Mouse (Mus musculus) natural killer cell, adult 2 months (primary cell): ENCODE results near the gene Ly6g5c.
"Not testable (repeated sequence)": the region's sequence is repeated elsewhere in the genome, so short reads cannot be mapped to it uniquely, and the experiment has no call there.

ENCODE experiments used
- DNase-seq, 2 experiments: peaks; one replicate each; pipeline ENCODE4 v3.0.0; 2022; ENCODE audit warnings: low spot score in 2 of 2

The Ly6g5c gene

DNA sequence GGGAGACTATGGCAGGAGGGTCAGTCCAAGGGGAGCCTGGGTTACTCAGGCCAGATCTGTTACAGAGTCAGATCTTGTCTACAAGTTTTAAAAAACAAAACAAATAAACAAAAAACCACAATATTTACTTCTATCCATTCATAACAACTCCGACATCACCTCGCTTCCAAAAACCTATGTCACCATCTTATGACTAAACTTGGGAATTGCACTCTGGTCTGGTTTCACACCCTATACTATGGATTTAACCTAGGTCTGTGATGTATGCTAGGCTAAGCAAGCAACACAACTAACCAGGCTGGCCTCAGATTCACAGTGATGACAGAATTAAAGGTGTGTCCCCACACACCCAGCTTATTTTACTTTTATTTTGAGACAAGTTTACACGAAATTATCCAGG is 1.6 kb upstream of the Ly6g5c start:
- DNase-seq = no peak

DNA sequence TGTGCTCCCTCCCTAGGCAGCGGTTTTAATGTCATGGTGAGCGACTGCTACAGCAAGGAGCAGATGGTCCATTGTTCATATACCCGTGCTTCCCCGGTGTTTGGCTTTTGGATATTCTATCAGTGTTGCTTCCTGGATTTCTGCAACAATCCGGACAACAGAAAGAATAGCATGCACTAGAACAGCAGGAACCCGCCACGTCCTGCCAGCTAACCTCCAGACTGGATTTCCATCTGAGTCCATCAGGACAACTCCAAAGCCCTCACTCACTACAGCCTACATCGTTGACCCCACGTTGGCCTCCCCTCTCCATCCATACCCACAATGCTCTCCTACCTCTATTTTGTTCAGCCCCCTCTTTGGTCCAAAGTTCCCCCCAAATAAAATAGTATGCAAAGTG is 3.7 kb downstream of the Ly6g5c start:
- no peak for DNase-seq

GRCm38 (mm10) chr17:35115046-35116019 is 7.3 kb downstream of the Ly6g5c start, which contains the start of gene Ly6g5b:
Ly6g5b (minus strand) TSS chr17:35115428.
- peak; percentile 27 to 52 for DNase-seq

DNA sequence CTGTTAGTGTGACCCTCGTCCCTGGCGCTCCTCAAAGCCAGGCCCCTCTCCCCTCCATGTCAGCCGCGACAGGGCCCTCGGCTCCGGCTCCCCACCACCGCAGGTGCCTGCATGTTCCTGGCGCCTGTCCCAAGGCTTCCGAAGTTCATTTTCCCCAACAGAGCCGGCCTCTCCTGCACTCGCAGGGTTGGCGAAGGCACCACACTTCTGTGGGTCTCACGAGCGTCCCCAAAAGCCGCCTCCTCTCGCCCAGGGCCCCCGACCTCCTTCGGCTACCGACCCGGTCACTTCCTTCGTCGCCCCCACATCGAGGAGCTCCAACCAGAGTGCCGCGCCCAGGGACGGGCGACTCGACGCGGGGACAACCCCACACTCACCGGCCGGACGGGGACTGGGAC is 12.7 kb downstream of the Ly6g5c start:
- no peak for DNase-seq

DNA sequence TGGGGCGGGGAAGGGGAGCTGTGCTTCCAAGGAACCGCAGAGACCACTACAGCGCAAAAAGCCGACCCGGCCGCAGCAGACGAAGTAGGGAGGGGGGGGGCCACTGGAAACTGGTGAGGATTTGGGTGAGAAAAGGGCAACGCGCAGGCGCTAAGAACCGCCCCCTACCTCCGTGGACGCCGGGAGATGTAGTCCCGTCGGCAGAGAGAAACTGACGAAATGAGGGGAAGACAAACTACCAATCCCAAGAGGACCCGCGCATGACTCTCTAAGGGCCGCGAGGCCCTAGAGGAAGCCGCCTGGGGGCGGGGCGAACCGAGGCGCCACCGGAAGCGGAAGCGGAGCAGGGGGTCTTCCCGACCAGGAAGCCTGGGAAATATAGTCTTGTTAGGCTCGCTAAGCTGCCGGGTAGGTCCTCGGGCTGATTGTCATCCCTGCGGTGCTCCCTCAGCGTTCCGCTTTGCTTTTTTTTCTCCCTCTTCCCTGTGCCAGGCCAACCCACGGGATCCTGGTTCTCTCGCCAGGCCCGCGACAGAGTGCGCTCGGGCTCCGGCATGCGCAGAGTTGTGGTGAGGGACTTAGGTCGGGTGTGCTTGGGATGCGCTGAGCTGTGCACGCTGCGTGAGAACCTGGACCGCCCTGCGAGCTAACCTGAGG is 13.2 kb downstream of the Ly6g5c start, which contains the start of gene Gpank1:
Gene Gpank1, plus strand, starts transcription at position 313 of the 657 bp plus-strand sequence.
- peak; percentile 97 for DNase-seq

DNA sequence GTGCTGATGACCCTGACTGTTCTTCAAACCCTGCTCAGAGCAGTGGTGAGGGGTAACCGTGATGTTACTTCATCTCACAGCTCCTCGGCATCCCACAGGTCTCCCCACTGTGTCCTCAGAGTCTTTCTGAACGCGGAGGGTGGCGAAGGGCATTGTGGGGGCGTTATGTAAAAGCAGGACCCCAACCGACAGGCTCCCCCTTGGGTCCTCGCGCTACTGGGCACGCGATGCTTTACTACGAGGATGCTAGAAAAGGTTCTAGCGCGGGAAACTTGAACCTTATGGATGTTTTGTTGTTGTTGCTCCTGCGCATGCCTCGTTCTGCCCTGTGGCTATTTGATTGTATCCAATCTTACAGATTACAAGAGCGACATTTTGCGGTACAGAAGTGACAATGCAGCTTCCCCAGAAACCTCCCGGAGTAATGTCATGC is 13.8 kb downstream of the Ly6g5c start, which contains the start of gene Csnk2b:
Gene Csnk2b, minus strand, starts transcription at position 183 of the 433 bp plus-strand sequence.
- peak; percentile 38 to 52 for DNase-seq

GRCm38 (mm10) chr17:35123287-35123686 is 15.2 kb downstream of the Ly6g5c start:
- not testable (repeated sequence) for DNase-seq

GRCm38 (mm10) chr17:35124261-35124896 is 16.3 kb downstream of the Ly6g5c start:
- not testable (repeated sequence) for DNase-seq

DNA sequence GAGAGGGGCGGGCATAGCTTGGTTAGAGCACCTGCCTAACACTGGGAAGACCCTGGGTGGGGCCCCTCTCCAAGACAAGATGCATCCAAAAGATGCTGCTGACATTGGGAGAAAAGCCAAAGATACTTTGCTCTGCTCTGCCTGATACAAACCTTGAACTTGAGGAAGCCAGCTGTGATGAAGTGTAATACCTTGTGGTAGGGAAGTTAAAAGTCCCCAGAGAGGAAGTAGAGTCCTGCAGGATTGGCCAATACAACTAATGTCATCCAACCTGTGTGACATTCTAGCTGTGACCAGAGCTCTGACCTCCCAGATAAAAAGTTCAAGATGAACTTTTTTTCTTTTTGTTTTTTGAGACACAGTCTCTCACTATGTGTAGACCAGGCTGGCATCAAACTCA is 17.0 kb downstream of the Ly6g5c start:
- no peak for DNase-seq

GRCm38 (mm10) chr17:35125578-35125977 is 17.5 kb downstream of the Ly6g5c start:
- no peak for DNase-seq

- peak; percentile 61 to 75 for DNase-seq
Measured at GRCm38 (mm10) chr17:35126206-35126611, 18.1 kb downstream of the Ly6g5c start, which contains the start of gene D17H6S53E. D17H6S53E (plus strand) TSS chr17:35126373.

- no peak for DNase-seq
Measured at GRCm38 (mm10) chr17:35127017-35127416, 18.9 kb downstream of the Ly6g5c start.

DNA sequence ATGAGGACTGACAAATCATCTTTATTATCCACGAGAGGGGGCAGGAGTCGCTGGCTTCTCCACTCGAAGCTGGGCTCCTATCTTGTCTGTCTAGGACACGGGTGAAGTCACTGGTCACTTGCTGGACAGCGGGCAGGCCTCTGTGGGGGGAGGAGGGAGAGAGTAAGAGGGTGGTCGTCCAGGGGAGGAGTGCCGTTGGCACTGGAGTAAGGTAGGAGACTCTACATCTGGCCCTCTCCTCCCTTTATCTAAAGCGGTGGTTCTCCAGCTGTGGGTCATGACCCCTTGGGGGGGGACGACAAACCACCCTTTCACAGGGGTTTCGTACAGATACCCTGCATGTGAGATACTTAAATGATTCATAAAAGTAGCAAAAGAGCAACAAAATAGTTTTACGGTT is 20.9 kb downstream of the Ly6g5c start:
- DNase-seq = no peak

DNA sequence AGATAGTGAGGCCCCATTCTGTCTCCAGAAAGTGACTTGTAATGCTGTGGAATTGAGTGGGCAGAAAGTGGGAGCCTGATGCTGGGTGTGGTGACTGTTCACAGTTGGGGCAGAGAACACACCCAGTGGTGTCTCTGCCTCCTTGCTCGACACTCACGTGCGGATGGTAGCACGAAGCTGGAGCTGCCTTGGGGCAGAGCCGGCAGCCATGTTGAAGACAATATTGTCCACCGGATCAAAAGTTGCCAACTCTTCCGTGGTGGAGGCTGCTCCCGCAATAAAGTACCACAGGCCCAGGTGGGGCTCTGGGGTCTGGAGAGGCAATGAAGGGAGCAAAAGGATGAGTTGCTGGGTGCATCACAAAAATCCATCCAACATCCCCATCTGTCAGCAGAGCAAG is 23.0 kb downstream of the Ly6g5c start:
- DNase-seq = no peak

GRCm38 (mm10) chr17:35131500-35132173 is 23.6 kb downstream of the Ly6g5c start, which contains the start of gene Apom:
Apom (minus strand) TSS chr17:35132050.
- DNase-seq = no peak

DNA sequence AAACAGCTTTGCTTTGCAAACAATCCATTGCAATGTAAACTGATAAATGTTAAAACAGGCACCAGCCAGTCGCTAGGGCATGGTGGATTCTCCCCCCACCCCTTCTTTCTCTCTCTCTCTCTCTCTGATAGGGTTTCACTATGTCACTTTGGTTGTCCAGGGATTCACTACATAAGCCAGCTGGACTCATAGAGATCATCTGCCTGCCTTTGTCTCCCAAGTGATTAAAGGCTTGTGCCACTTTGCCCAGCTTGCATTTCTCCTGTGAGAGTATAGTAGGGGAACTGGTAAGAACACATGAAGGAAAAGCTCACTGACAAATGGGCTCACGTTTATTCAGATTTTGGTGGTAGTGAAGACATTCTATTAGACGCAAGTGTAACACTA is 24.1 kb downstream of the Ly6g5c start:
- no peak for DNase-seq

GRCm38 (mm10) chr17:35133517-35133916 is 25.4 kb downstream of the Ly6g5c start:
- DNase-seq = no peak

GRCm38 (mm10) chr17:35134801-35135590 is 26.9 kb downstream of the Ly6g5c start, which contains the start of gene Bag6:
Bag6 (plus strand) TSS chr17:35135178.
- peak; percentile 96 for DNase-seq

DNA sequence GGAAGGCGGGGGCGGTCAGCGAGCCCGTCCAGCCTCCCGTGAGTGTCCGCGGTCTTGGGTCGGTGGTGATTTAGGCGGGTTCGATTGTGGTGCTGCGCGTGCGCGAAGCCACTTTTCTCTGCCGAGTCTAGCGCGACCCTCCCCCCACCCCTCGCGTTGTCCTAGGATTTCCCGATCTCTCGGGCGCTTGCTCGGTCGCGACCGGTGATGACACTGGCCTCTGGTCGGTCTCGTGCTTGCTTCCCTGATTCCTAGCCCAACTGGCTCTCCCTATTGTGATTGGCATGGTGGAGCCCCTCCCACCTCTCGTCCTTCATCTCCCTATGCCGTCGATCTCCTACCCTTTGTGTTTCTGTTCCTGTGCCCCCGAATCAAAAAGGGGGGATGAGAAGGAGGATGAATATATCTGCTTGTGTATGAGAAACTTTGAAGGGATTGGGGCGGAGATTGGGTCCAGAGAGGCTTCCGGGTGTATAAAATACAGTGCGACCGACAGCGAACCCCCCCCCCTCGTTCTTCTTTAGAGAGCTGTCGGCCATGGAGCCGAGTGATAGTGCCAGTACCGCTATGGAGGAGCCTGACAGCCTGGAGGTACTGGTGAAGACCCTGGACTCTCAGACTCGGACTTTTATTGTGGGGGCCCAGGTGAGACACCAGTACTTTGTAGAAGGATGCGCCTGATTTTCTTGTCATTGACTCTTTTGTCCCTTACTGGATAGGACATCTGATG is 27.7 kb downstream of the Ly6g5c start:
- DNase-seq = no peak

DNA sequence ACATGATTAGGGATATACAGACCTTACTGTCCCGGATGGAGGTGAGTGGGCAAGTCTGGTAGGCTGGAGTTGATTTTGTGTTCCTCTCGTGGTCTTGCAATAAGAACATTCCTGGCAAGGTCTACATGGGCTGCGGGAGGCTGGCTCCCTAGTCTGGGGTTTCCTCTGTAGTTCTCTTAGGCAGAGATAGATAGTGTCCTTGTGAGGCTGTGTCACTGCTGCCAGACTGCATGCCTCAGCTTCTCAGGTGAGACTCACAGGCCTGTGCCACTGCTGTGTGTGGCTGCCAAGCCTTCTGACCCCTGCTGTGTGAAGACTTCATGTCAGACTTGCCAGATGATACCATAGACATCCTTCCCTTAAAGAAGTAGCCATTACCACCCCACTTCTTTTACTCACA is 31.2 kb downstream of the Ly6g5c start:
- DNase-seq = no peak
